Mouse (Mus musculus) lung, postnatal 0 days (tissue): Measurements from ENCODE around the gene Ap4m1.

ENCODE experiments used
- CTCF ChIP-seq: IDR thresholded peaks from 2 replicates; pipeline ENCODE4 v1.5.1; 2016; ENCODE audit warnings: antibody characterized with exemption, mild to moderate bottlenecking
- EP300 ChIP-seq: IDR thresholded peaks from 2 replicates; pipeline ENCODE4 v1.6.1; 2016; ENCODE audit warnings: antibody characterized with exemption, mild to moderate bottlenecking, control low read depth

- TF ChIP-seq CTCF: no peak
- TF ChIP-seq EP300: no peak
Observed at GRCm38 (mm10) chr5:138187661-138188306, 16.0 kb downstream of the Ap4m1 start.
